Mouse (Mus musculus): ENCODE measurements around the gene Rassf1.

DNA sequence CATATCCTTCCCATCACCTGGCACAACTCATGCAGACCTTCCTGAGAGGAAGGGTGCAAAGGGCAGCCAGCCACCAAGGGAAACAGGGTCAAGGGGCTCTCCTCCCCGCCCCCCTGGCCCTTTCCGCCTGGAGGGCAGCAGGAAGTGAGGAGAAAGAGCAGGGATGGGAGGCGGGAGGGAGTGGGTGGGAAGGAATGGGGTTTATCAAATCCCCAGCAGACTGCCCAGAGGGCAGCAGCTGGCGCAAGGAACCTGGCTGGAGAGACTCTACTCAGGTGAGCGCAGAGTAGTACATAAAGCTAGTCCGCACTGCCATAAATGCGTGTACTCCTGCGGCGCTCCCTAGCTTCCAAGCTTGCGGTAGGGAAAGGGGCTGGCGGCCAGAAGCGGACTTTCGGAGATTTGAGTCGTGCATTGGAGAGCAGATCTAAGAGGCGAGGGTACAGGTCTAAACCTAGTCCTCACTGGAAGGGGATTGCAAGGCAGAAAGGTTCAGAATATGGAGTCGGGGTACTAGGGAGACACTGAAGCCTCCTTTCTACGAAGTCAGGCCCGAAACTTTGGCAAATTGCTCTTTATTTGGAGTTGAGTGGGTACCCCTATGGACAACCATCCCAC lies 16.5 kb downstream of the Rassf1 start, which contains the start of gene Hyal2:
- TF ChIP-seq POLR2A (IDR thresholded peaks at IDR 0.05; ENCODE audit: extremely low read depth, insufficient read depth, low read length) (no peak), CTCF (IDR thresholded peaks at IDR 0.05; ENCODE audit: extremely low read depth, insufficient read depth, low read length) (no peak)

Measured in cortical plate, adult 2 months (tissue).